Mouse (Mus musculus) heart, postnatal 0 days (tissue): ENCODE results near the gene Ap2m1.

Experiments
- CTCF ChIP-seq: IDR thresholded peaks from 2 replicates; pipeline ENCODE4 v1.5.1; 2016; ENCODE audit warnings: antibody characterized with exemption, control low read depth, low read depth
- EP300 ChIP-seq: IDR thresholded peaks from 2 replicates; pipeline ENCODE4 v1.6.1; 2016; ENCODE audit warnings: antibody characterized with exemption, low read depth

DNA sequence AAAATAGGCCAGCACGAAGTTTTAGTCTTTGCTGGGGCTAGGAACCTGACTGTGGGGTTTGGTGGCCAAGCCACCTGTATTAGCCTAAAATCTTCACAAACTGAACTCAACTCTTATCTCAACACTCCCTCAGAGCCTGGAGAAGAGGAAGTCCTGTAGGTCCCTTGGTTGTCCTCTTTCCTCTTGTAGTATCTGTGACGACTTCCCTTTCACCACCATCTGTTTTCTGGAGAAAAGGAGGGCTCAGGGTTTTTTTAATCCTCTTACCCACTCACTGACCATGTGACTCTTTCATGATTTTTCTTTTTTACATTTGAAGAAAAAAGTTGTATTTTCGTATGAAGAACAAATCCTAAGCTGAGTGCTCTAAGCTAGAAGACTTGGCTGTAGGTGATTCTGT is 4.4 kb downstream of the Ap2m1 start:
- no peak for TF ChIP-seq CTCF
- TF ChIP-seq EP300 = no peak
